Mouse (Mus musculus) bone marrow, adult 2 months (tissue): ENCODE results near the gene Dmpk.

Source experiments
- CTCF ChIP-seq: fragments of 200-500 bp; IDR thresholded peaks from 2 replicates; pipeline ENCODE4 v1.5.1; 2011; ENCODE audit warnings: low read length, control low read depth; ENCODE audit not compliant: control insufficient read depth, insufficient read depth
- POLR2A ChIP-seq: fragments of 200-500 bp; IDR thresholded peaks from 2 replicates; pipeline ENCODE4 v1.6.1; 2011; ENCODE audit warnings: low read depth, mild to moderate bottlenecking, control low read depth, low read length, borderline replicate concordance; ENCODE audit not compliant: control insufficient read depth

DNA sequence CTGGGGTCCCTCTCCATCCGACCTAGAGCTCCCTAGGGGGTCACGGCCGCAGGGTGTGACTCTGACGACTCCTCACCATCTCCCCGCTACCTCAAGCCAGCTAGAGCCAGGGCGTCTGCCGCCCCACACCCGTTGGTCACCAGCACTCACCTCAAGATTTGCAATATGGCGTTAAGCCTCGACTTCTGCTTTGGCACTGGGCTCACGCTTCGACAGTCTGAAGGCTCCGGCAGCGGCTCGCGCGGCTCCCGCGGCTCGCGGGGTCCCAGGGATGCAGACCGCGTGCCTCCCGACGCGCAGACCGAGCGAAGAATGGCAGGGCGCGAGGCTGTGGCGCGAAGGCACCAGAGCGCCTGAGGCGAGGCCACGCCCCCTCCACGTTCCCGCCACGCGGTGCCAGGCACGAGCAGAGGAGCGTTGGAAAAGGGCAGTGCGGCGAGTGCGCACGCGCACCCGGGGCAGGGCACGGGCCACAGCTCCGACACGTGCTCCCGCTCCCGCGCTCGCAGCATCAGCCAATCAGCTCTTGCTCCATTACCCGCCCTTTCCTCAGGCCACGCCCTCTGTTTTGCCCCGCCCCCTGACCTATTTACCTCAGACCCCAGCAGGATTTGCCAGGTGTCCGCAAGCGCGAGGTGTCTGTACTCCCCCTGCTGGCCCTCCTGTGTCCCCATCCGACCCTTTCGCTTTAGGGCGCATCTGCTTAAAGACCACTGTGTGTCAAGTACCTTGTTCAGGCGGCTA is 34.6 kb downstream of the Dmpk start, which contains the start of gene Gm4969:
- TF ChIP-seq CTCF (no peak), POLR2A (no peak)
